Mouse (Mus musculus) layer of hippocampus, adult 9-10 months (tissue): ENCODE results near the gene Rnaseh2b.

Source experiments
- DNase-seq: peaks from one replicate; pipeline ENCODE4 v3.0.0; 2022; ENCODE audit warnings: low spot score

The Rnaseh2b gene

DNA sequence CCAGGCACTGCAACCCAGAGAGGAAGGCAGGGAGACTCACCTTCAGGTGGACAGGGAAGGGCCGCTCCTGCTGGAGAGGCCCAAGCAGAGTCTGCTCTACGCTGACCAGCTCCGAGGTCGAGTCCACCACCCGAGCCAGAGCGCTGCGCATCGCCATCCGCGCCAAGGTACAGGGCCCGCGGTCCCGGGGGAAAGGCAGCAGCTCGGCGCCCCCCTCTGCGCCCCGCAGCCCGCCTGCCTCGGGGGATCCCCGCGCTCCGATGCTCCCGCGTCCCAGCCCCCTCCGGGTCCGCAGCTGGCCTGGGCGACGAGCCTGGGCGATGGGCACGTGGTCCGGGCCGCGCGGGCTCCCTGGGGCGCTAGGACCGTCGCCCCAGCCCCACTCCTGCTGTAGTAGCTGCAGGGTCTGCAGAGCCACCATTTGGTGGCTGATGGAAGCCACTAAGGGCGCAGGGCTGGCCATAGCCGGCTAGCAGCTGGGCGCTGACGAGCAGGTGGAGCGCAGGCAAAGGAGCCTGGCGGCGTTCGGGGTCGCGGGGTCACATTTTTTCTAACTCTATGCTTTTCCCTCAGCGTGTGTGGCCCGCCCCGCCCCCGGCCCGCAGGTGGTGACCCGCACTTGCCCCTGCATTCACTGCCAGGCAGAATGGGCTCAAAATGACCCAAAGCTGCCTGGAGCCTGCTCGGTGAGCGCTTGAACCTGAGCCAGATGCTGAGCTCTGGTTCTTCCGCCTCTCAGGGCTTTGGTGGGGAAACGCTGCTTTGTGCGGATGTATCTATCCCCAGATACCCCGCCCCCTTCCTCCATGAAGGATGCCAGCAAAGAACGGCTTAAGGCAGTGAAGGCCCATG lies at the start of gene Rnaseh2b, which contains the start of gene Dleu7:
Rnaseh2b (plus strand) TSS at position 102 of the 852 bp plus-strand sequence.
Dleu7 (minus strand) TSS at position 560 of the 852 bp plus-strand sequence.
- DNase-seq = no peak

- no peak for DNase-seq
Measured at GRCm38 (mm10) chr14:62243530-62243929, 48.9 kb upstream of the Rnaseh2b start.

DNA sequence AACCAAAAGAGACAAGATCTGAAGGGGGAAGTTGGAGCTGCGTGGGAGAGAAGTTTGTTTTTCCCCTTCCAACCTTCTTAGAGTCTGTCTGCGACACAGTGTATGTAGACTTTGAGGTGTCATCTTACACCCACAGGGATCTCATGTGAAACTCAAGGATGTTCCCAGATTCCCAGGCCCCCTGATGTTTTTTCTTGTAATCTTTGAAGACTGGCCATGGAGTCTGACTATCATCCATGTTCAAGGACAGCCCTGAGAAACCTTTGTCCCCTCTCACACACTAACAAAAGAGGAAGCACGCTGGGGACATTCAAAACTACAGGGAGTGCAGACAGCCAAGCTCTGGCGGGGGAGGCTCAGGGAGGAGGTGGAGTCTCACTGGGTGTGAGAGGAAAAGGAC lies 46.8 kb upstream of the Rnaseh2b start:
- DNase-seq = no peak

DNA sequence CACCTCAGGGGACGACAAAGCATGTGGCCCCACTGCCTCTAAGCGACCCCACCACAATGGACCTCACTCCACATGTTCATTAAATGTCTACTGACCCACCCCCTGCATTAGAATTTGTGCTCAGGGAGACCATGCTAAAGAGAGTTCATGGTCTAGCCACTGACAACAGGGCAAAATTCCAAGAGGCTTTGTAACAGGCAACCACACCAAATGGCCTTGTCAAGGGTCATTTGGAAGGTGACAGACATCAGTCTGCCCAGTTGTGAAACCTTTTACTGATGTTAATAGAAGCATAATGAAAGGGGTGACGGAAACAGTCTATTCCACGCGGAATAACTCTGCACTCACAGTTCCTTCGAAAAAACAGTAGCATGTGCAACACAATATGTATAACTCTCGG lies 44.0 kb upstream of the Rnaseh2b start:
- no peak for DNase-seq

- no peak for DNase-seq
Measured at GRCm38 (mm10) chr14:62248796-62249195, 43.6 kb upstream of the Rnaseh2b start.

GRCm38 (mm10) chr14:62249251-62249650 lies 43.1 kb upstream of the Rnaseh2b start:
- no peak for DNase-seq

DNA sequence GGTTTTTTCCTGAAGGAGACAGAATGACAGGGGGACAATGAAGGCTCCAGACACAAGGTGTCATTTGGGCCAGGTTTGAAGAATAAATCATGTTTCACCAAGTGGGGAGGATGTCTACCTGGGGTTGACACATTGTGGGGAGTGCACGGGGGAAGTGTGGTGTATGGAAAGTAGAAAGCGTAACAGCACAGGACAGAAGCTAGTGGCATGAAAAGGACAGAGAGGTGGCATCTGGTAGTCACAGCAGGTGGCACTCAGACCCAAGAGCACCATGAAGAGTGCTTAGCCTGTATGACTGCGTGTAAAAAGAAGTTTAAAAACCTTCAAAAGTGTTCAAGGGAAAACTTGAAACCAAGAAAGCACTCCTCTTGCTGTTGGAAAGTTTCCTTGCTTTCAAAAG lies 42.3 kb upstream of the Rnaseh2b start:
- no peak for DNase-seq

- DNase-seq = peak; percentile 65
Measured at GRCm38 (mm10) chr14:62251999-62252398, 40.4 kb upstream of the Rnaseh2b start.

- no peak for DNase-seq
Measured at GRCm38 (mm10) chr14:62254371-62254770, 38.0 kb upstream of the Rnaseh2b start.

- no peak for DNase-seq
Measured at GRCm38 (mm10) chr14:62256066-62256465, 36.3 kb upstream of the Rnaseh2b start.

GRCm38 (mm10) chr14:62258125-62258524 lies 34.3 kb upstream of the Rnaseh2b start:
- no peak for DNase-seq

- DNase-seq = no peak
Measured at GRCm38 (mm10) chr14:62258978-62259536, 33.3 kb upstream of the Rnaseh2b start.

DNA sequence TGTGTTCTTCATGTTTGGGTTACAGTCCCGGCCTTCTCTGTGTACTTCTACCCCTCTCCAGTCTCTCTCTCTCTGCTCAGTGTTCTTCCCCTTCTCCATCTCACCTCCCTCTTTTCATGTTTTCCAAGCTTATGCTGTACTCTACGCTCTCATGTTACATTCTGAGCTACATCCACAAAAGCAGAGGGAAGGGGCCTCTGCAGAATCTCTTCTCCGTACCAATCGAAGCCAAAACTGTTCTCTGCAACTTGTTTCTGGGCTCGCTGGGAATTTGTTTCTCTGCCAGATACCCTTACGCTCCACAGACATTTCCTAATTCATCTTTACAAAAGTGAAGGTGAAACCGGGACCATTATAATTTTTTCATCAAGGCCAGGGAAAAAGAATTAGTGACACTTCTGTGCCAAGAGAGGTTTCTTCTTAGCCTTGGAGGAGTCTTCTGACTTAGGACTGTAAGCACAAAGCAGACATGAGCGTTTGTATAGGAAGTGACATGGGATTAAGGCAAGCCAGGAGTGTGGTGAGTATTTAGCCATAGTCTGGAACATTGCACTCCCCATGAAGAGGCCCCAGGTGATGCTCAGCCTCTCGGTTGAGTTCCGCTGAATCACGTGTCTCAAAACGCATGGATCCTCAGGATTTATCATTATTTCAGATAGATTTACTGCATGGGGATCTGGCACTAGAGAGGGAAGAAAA lies 21.5 kb upstream of the Rnaseh2b start:
- DNase-seq = no peak

GRCm38 (mm10) chr14:62273604-62274003 lies 18.8 kb upstream of the Rnaseh2b start:
- DNase-seq = no peak

DNA sequence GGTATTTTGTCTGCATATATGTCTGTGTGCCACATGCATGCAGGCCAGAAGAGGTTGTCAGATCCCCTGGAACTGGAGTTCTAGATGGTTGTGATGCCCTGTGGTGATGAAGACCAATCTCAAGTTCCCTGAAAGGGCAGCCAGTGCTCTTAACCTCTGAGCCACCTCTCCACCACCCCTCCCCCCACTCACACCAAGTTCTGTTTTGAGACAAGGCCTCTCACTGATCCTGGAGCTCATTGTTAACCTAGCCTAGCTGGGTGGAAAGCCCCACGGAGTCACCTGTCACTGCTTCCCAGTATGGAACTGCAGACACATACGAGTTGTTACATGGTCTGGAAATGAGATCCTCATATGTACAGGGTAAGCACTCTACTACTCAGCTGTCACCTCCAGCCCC lies 9.4 kb upstream of the Rnaseh2b start:
- no peak for DNase-seq

DNA sequence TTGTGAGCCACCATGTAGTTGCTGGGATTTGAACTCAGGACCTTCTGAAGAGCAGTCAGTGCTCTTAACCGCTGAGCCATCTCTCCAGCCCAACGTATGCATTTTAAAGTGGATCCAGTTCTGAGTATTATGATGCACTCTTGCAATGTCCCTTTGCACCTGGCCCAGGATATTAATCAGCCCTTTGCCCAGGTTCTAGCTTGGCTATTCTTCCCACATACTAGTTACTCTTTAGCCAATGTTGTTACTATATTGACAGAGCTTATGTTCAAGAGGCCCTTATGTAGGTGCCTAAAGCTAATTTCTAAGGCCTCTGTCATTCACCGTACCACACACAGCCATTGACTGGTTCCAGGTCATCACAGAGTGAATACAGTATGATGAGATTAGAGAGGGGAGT lies 3.7 kb upstream of the Rnaseh2b start:
- no peak for DNase-seq

DNA sequence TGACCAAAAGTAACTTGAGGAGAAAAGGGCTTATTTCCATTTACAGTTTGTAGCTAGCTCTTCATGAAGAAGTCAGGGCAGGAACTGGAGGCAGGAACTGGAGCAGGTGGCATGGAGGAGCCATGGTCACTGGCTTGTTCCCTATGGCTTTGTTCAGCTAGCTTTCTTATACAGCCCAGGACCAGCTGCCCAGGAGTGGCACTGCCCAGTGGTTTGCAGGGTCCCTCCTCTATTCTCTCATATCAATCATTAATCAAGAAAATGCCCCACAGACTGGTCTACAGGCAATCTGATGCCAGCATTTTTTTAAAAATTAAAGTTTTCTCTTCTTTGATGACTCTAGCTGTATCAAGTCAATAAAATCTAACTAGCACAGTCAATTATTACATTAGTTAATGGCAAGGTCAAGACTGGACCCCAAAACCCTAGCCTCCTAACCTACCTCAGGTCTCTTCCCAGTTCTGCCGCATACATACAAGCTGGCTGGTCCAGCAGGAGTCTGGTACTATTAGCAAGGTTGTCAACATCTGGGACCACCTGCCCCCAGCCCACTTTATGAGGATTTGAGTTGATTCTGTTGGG lies 892 bp upstream of the Rnaseh2b start:
- no peak for DNase-seq

GRCm38 (mm10) chr14:62292166-62292487 lies 262 bp upstream of the Rnaseh2b start:
- no peak for DNase-seq

GRCm38 (mm10) chr14:62298808-62299207 lies 6.4 kb downstream of the Rnaseh2b start:
- no peak for DNase-seq

GRCm38 (mm10) chr14:62300031-62300430 lies 7.6 kb downstream of the Rnaseh2b start:
- DNase-seq = no peak

DNA sequence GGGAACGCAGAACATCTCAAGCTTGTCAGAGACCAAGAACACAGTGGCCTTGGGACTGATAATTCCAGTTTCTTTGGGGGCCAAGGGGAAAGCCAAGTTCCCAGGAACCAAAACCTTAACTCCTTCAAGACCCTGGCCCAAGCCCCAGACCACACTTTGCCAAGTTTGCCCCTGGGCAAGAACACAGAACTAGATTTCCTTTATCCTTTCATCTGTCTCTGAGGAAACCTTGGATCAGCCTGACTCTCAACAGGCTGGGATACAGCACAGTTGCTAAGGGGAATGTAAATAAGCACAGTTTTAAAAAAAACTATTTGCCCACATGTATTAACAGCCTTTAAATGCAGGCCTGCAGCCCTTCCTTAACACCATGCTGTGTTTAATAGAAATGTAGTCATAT lies 15.2 kb downstream of the Rnaseh2b start:
- no peak for DNase-seq

- no peak for DNase-seq
Measured at GRCm38 (mm10) chr14:62309026-62309425, 16.6 kb downstream of the Rnaseh2b start.

GRCm38 (mm10) chr14:62311672-62312071 lies 19.3 kb downstream of the Rnaseh2b start:
- no peak for DNase-seq
